Mouse (Mus musculus): ENCODE results near the gene Tfrc. TPM values are rescaled to one million over a fixed set of nuclear protein-coding genes. Genes with fewer than 3 reads are reported as not detected.
A peak's percentile ranks its signal among the peaks of the same experiment; 100 is the strongest.

Gene Tfrc
- total and polyA plus RNA-seq, 3 experiments, result 190 to 840 (median 358) TPM

DNA sequence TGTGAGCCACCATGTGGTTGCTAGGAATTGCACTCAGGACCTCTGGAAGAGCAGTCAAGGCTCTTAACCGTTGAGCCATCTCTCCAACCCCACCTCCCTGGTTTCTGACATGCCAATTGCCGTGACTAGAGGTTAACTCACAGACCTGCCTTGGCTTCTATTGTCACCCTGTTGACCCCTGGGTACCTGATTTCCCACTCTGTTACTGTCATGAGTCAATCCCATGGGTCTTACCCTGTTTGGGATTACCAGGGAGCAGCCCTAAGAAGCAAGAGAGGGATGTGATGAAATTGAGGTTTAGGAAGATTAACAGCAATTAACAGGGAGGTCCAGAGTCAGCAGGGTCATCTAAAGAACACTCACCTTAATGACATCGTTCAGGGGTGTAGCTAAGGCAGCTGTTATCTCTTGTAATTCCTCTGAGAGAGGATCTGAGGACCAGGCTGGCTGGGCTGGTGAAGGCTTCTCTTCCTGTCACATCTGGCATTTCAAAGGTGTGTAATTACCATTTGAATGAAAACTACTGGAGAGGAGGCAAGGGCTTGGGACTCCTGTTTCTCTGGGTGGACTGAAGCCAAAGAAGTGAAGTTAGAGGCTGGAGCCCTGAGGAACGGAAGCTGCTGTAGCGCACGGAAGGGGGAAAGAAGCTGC is 28.3 kb downstream of the Tfrc start:
- Histone ChIP-seq H3K79me2 (replicated peaks; ENCODE audit: control insufficient read depth, extremely low read depth, insufficient read depth, poor library complexity, severe bottlenecking) (no peaks in the 10 kb centered on the region), H3K9me3 (replicated peaks; ENCODE audit: low read length) (no peaks in the 10 kb centered on the region), H3K4me2 (ENCODE audit: insufficient read depth, low read depth, poor library complexity, severe bottlenecking) (no peak overlapping the region), H3K4me3 (replicated peaks in 1 of 3; ENCODE audit: low read depth in 2 of 3, low read length in 2 of 3, poor library complexity in 1 of 3) (no peak overlapping the region), H3K9ac (ENCODE audit: insufficient read depth, low read depth) (no peak overlapping the region), H3K36me3 (replicated peaks in 1 of 2; ENCODE audit: control insufficient read depth in 1 of 2, insufficient read depth in 1 of 2, low read length in 1 of 2) (peaks cover 3 to 17% of the 10 kb centered on the region in 2 experiments), H3K27ac (ENCODE audit: insufficient read depth, low read depth) (no peak overlapping the region), H3K27me3 (replicated peaks) (no peaks in the 10 kb centered on the region), H3K4me1 (ENCODE audit: control insufficient read depth in 1 of 2, insufficient read depth in 2 of 2) (peaks cover 3 to 22% of the 10 kb centered on the region in 2 experiments; a peak in 3 of 4 replicates)
- in situ Hi-C loops (cut with MboI; ENCODE audit: low pct_ligation_motif_present, low pct_unique_long_range_greater_than_20kb, low sequenced_read_pairs) (no loop called here), dilution Hi-C loops (cut with MboI; ENCODE audit: extremely low pct_ligation_motif_present, extremely low pct_unique_long_range_greater_than_20kb, low sequenced_read_pairs) (no loop called here)
- DNase-seq (ENCODE audit: extremely low read depth), result no peak
- TF ChIP-seq NRF1 (IDR thresholded peaks at IDR 0.05; ENCODE audit: low read depth, low read length) (no peak), USF1 (IDR thresholded peaks at IDR 0.05; ENCODE audit: low read depth, low read length) (no peak), KAT2A (IDR thresholded peaks at IDR 0.05; ENCODE audit: insufficient replicate concordance, low read length) (no peak), NELFE (IDR thresholded peaks at IDR 0.05; ENCODE audit: low read depth, low read length) (no peak), RCOR1 (conservative IDR thresholded peaks at IDR 0.05; ENCODE audit: low read depth, low read length) (no peak), TBP (conservative IDR thresholded peaks at IDR 0.05; ENCODE audit: low read depth, low read length) (no peak), MAX (IDR thresholded peaks at IDR 0.05; ENCODE audit: low read length) (no peak), GABPA (IDR thresholded peaks at IDR 0.05; ENCODE audit: insufficient replicate concordance, low read depth, low read length) (no peak), MYC (IDR thresholded peaks at IDR 0.05; ENCODE audit: low read depth, low read length) (no peak), ELF1 (IDR thresholded peaks at IDR 0.05; ENCODE audit: low read depth, low read length) (no peak), MXI1 (IDR thresholded peaks at IDR 0.05; ENCODE audit: low read depth, low read length) (no peak), HCFC1 (IDR thresholded peaks at IDR 0.05; ENCODE audit: low read depth, low read length) (no peak), ZC3H11A (IDR thresholded peaks at IDR 0.05; ENCODE audit: low read depth, low read length) (no peak), JUN (IDR thresholded peaks at IDR 0.05; ENCODE audit: insufficient read depth, low read depth, low read length) (no peak), CHD2 (IDR thresholded peaks at IDR 0.05; ENCODE audit: low read length) (no peak), MAFK (IDR thresholded peaks at IDR 0.05; ENCODE audit: insufficient replicate concordance, low read length) (no peak), MAZ (IDR thresholded peaks at IDR 0.05; ENCODE audit: low read depth, low read length) (no peak), USF2 (conservative IDR thresholded peaks at IDR 0.05; ENCODE audit: low read depth, low read length) (no peak), BHLHE40 (IDR thresholded peaks at IDR 0.05; ENCODE audit: low read depth, low read length) (no peak), CTCF (conservative IDR thresholded peaks at IDR 0.05 in 1 of 2, IDR thresholded peaks at IDR 0.05 in 1 of 2; ENCODE audit: low read depth in 2 of 2, low read length in 2 of 2) (no peak)

DNA sequence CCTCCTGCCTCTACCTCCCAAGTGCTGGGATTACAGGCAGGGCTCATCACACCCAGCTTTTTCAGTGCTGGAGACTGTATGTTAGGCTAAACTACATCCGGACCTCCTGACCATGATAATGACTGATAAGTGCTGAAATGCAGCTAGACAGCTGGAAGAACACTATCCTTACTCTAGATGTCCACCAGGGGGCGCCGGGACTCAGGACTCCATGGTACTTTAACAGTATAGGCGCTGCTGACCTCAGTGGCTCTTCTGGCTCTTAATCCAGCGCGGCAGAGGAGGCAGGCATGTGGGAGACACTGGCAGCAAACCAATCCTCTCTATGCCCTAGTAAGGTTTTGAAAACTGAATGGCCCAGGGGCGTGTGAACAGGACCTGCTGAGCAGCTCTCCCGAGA is 29.8 kb downstream of the Tfrc start:
- TF ChIP-seq TCF12 (IDR thresholded peaks at IDR 0.05; ENCODE audit: low read depth, low read length) (0 out of 2 replicates have a peak, but pooled peaks have one; percentile 40), ZKSCAN1 (IDR thresholded peaks at IDR 0.05; ENCODE audit: borderline replicate concordance, low read depth, low read length) (no peak), MYC (IDR thresholded peaks at IDR 0.05; ENCODE audit: low read depth, low read length) (0 out of 2 replicates have a peak, but pooled peaks have one; percentile 59), RAD21 (IDR thresholded peaks at IDR 0.05; ENCODE audit: low read depth, low read length) (peak; percentile 91), CTCF (conservative IDR thresholded peaks at IDR 0.05 in 1 of 2, IDR thresholded peaks at IDR 0.05 in 1 of 2; ENCODE audit: low read depth in 2 of 2, low read length in 2 of 2) (peak; percentile 68 to 98), NRF1 (IDR thresholded peaks at IDR 0.05; ENCODE audit: low read depth, low read length) (0 out of 2 replicates have a peak, but pooled peaks have one; percentile 5), USF2 (conservative IDR thresholded peaks at IDR 0.05; ENCODE audit: low read depth, low read length) (no peak), ZC3H11A (IDR thresholded peaks at IDR 0.05; ENCODE audit: low read depth, low read length) (peak; percentile 94), KAT2A (IDR thresholded peaks at IDR 0.05; ENCODE audit: insufficient replicate concordance, low read length) (no peak), SMC3 (IDR thresholded peaks at IDR 0.05; ENCODE audit: low read depth, low read length) (peak; percentile 100), SIN3A (IDR thresholded peaks at IDR 0.05; ENCODE audit: low read length) (0 out of 2 replicates have a peak, but pooled peaks have one; percentile 10), IRF4 (IDR thresholded peaks at IDR 0.05; ENCODE audit: low read depth, low read length) (peak; percentile 25; the same call in 1 of the 2 replicates), NELFE (IDR thresholded peaks at IDR 0.05; ENCODE audit: low read depth, low read length) (peak; percentile 59; the same call in 1 of the 2 replicates), PAX5 (IDR thresholded peaks at IDR 0.05; ENCODE audit: low read length) (no peak), ZMIZ1 (IDR thresholded peaks at IDR 0.05; ENCODE audit: low read depth, low read length) (no peak)
- H3K4me3 ChIP-seq (replicated peaks in 1 of 3; ENCODE audit: low read depth in 2 of 3, low read length in 2 of 3, poor library complexity in 1 of 3), result no peak overlapping the region
- H3K9me3 ChIP-seq (replicated peaks; ENCODE audit: low read length), result no peaks in the 10 kb centered on the region
- no peak overlapping the region for H3K4me2 ChIP-seq (ENCODE audit: insufficient read depth, low read depth, poor library complexity, severe bottlenecking)
- peaks cover 0 to 18% of the 10 kb centered on the region in 2 experiments; a peak in 2 of 4 replicates for H3K4me1 ChIP-seq (ENCODE audit: control insufficient read depth in 1 of 2, insufficient read depth in 2 of 2)
- H3K27me3 ChIP-seq (replicated peaks), result no peaks in the 10 kb centered on the region
- no peak overlapping the region for H3K27ac ChIP-seq (ENCODE audit: insufficient read depth, low read depth)
- dilution Hi-C loops (cut with MboI; ENCODE audit: extremely low pct_ligation_motif_present, extremely low pct_unique_long_range_greater_than_20kb, low sequenced_read_pairs), result no loop called here
- no peak overlapping the region for H3K9ac ChIP-seq (ENCODE audit: insufficient read depth, low read depth)
- in situ Hi-C loops (cut with MboI; ENCODE audit: low pct_ligation_motif_present, low pct_unique_long_range_greater_than_20kb, low sequenced_read_pairs), result no loop called here
- DNase-seq (ENCODE audit: extremely low read depth), result peak; percentile 95
- no peaks in the 10 kb centered on the region for H3K79me2 ChIP-seq (replicated peaks; ENCODE audit: control insufficient read depth, extremely low read depth, insufficient read depth, poor library complexity, severe bottlenecking)
- H3K36me3 ChIP-seq (replicated peaks in 1 of 2; ENCODE audit: control insufficient read depth in 1 of 2, insufficient read depth in 1 of 2, low read length in 1 of 2), result peaks cover 0 to 3% of the 10 kb centered on the region in 2 experiments
